Mouse (Mus musculus): ENCODE data around the gene Hid1. TPM values are rescaled to one million over a fixed set of nuclear protein-coding genes. Genes with fewer than 3 reads are reported as not detected.

Gene Hid1
- polyA plus RNA-seq, 1 experiment from 2014 or later = 16.1 TPM

GRCm38 (mm10) chr11:115319704-115320383, 47.7 kb downstream of the Hid1 start:
- no peaks in the 10 kb centered on the region for H3K9me3 ChIP-seq (ENCODE audit: control insufficient read depth, low read length)
- H3K27me3 ChIP-seq (ENCODE audit: control insufficient read depth, insufficient read depth, low read length) = peaks cover 98% of the 10 kb centered on the region
- no peaks in the 10 kb centered on the region for H3K36me3 ChIP-seq (ENCODE audit: control insufficient read depth, insufficient read depth, low read length)
- H3K4me1 ChIP-seq (ENCODE audit: control insufficient read depth, insufficient read depth, low read length) = peaks cover 5% of the 10 kb centered on the region; the same call in 1 of the 2 replicates
- WGBS = 6% methylated on average over 16 of the region's 18 CpGs
- no peak for DNase-seq (ENCODE audit: low spot score)
- H3K9ac ChIP-seq (ENCODE audit: low read length) = no peak overlapping the region
- no peak overlapping the region for H3K4me2 ChIP-seq (ENCODE audit: low read depth)
- ATAC-seq (ENCODE audit: insufficient read depth, low FRiP score, low TSS enrichment) = no peak
- H3K27ac ChIP-seq (ENCODE audit: low read depth, low read length) = no peak overlapping the region
- H3K4me3 ChIP-seq (ENCODE audit: low read depth, low read length) = no peak overlapping the region

- no peak overlapping the region for H3K27ac ChIP-seq (ENCODE audit: low read depth, low read length)
- H3K4me1 ChIP-seq (ENCODE audit: control insufficient read depth, insufficient read depth, low read length) = peaks cover 5% of the 10 kb centered on the region; the same call in 1 of the 2 replicates
- H3K9me3 ChIP-seq (ENCODE audit: control insufficient read depth, low read length) = no peaks in the 10 kb centered on the region
- ATAC-seq (ENCODE audit: insufficient read depth, low FRiP score, low TSS enrichment) = no peak
- 6% methylated on average over 63 of the region's 63 CpGs for WGBS
- no peaks in the 10 kb centered on the region for H3K36me3 ChIP-seq (ENCODE audit: control insufficient read depth, insufficient read depth, low read length)
- H3K4me2 ChIP-seq (ENCODE audit: low read depth) = no peak overlapping the region
- H3K4me3 ChIP-seq (ENCODE audit: low read depth, low read length) = no peak overlapping the region
- no peak overlapping the region; the same call in 1 of the 2 replicates for H3K9ac ChIP-seq (ENCODE audit: low read length)
- no peak for DNase-seq (ENCODE audit: low spot score)
- H3K27me3 ChIP-seq (ENCODE audit: control insufficient read depth, insufficient read depth, low read length) = peaks cover 92% of the 10 kb centered on the region
These were observed 49.1 kb downstream of the Hid1 start for GRCm38 (mm10) chr11:115318245-115319027.

GRCm38 (mm10) chr11:115317204-115317603, 50.4 kb downstream of the Hid1 start:
- 69% methylated on average over 7 of the region's 7 CpGs for WGBS
- no peak for ATAC-seq (ENCODE audit: insufficient read depth, low FRiP score, low TSS enrichment)
- H3K27ac ChIP-seq (ENCODE audit: low read depth, low read length) = no peak overlapping the region
- H3K9ac ChIP-seq (ENCODE audit: low read length) = no peak overlapping the region
- DNase-seq (ENCODE audit: low spot score) = no peak
- H3K36me3 ChIP-seq (ENCODE audit: control insufficient read depth, insufficient read depth, low read length) = no peaks in the 10 kb centered on the region
- peaks cover 5% of the 10 kb centered on the region; the same call in 1 of the 2 replicates for H3K4me1 ChIP-seq (ENCODE audit: control insufficient read depth, insufficient read depth, low read length)
- no peak overlapping the region for H3K4me2 ChIP-seq (ENCODE audit: low read depth)
- peaks cover 82% of the 10 kb centered on the region for H3K27me3 ChIP-seq (ENCODE audit: control insufficient read depth, insufficient read depth, low read length)
- no peaks in the 10 kb centered on the region for H3K9me3 ChIP-seq (ENCODE audit: control insufficient read depth, low read length)
- H3K4me3 ChIP-seq (ENCODE audit: low read depth, low read length) = no peak overlapping the region

- no peaks in the 10 kb centered on the region for H3K4me1 ChIP-seq (ENCODE audit: control insufficient read depth, insufficient read depth, low read length)
- no peaks in the 10 kb centered on the region for H3K36me3 ChIP-seq (ENCODE audit: control insufficient read depth, insufficient read depth, low read length)
- no peak overlapping the region for H3K9ac ChIP-seq (ENCODE audit: low read length)
- peaks cover 52% of the 10 kb centered on the region for H3K27me3 ChIP-seq (ENCODE audit: control insufficient read depth, insufficient read depth, low read length)
- H3K4me3 ChIP-seq (ENCODE audit: low read depth, low read length) = no peak overlapping the region
- H3K9me3 ChIP-seq (ENCODE audit: control insufficient read depth, low read length) = no peaks in the 10 kb centered on the region
- no peak overlapping the region for H3K27ac ChIP-seq (ENCODE audit: low read depth, low read length)
- 52% methylated on average over 2 of the region's 2 CpGs for WGBS
- ATAC-seq (ENCODE audit: insufficient read depth, low FRiP score, low TSS enrichment) (no peak), DNase-seq (ENCODE audit: low spot score) (no peak)
- H3K4me2 ChIP-seq (ENCODE audit: low read depth) = no peak overlapping the region
These were observed 53.3 kb downstream of the Hid1 start for GRCm38 (mm10) chr11:115314249-115314648.

GRCm38 (mm10) chr11:115308781-115309180, 58.8 kb downstream of the Hid1 start:
- Histone ChIP-seq H3K36me3 (ENCODE audit: control insufficient read depth, insufficient read depth, low read length) (no peaks in the 10 kb centered on the region), H3K9ac (ENCODE audit: low read length) (no peak overlapping the region), H3K27me3 (ENCODE audit: control insufficient read depth, insufficient read depth, low read length) (peaks cover 2% of the 10 kb centered on the region; the same call in 1 of the 2 replicates), H3K4me2 (ENCODE audit: low read depth) (no peak overlapping the region), H3K27ac (ENCODE audit: low read depth, low read length) (no peak overlapping the region), H3K9me3 (ENCODE audit: control insufficient read depth, low read length) (no peaks in the 10 kb centered on the region), H3K4me3 (ENCODE audit: low read depth, low read length) (no peak overlapping the region), H3K4me1 (ENCODE audit: control insufficient read depth, insufficient read depth, low read length) (no peaks in the 10 kb centered on the region)
- 72% methylated on average over 1 of the region's 1 CpGs for WGBS
- ATAC-seq (ENCODE audit: insufficient read depth, low FRiP score, low TSS enrichment) (no peak), DNase-seq (ENCODE audit: low spot score) (no peak)

GRCm38 (mm10) chr11:115306863-115307262, 60.7 kb downstream of the Hid1 start, which contains the start of gene Otop2:
Gene Otop2 (plus strand): TSS chr11:115307163.
- Histone ChIP-seq H3K4me2 (ENCODE audit: low read depth) (no peak within 1 kb of the TSS), H3K9ac (ENCODE audit: low read length) (no peak within 1 kb of the TSS), H3K9me3 (ENCODE audit: control insufficient read depth, low read length) (no peaks in the 10 kb centered on the region), H3K27ac (ENCODE audit: low read depth, low read length) (no peak within 1 kb of the TSS), H3K36me3 (ENCODE audit: control insufficient read depth, insufficient read depth, low read length) (no peaks in the 10 kb centered on the region), H3K4me1 (ENCODE audit: control insufficient read depth, insufficient read depth, low read length) (no peaks in the 10 kb centered on the region), H3K4me3 (ENCODE audit: low read depth, low read length) (no peak within 1 kb of the TSS), H3K27me3 (ENCODE audit: control insufficient read depth, insufficient read depth, low read length) (no peaks in the 10 kb centered on the region)
- no peak for DNase-seq (ENCODE audit: low spot score)
- WGBS = 14% methylated on average over 8 of the region's 8 CpGs
- ATAC-seq (ENCODE audit: insufficient read depth, low FRiP score, low TSS enrichment) = no peak

GRCm38 (mm10) chr11:115303167-115303566, 64.4 kb downstream of the Hid1 start:
- no peaks in the 10 kb centered on the region for H3K4me1 ChIP-seq (ENCODE audit: control insufficient read depth, insufficient read depth, low read length)
- no peaks in the 10 kb centered on the region for H3K36me3 ChIP-seq (ENCODE audit: control insufficient read depth, insufficient read depth, low read length)
- H3K4me2 ChIP-seq (ENCODE audit: low read depth) = no peak overlapping the region
- no peak for DNase-seq (ENCODE audit: low spot score)
- 81% methylated on average over 8 of the region's 8 CpGs for WGBS
- no peak for ATAC-seq (ENCODE audit: insufficient read depth, low FRiP score, low TSS enrichment)
- H3K27me3 ChIP-seq (ENCODE audit: control insufficient read depth, insufficient read depth, low read length) = no peaks in the 10 kb centered on the region; the same call in 1 of the 2 replicates
- H3K4me3 ChIP-seq (ENCODE audit: low read depth, low read length) = no peak overlapping the region
- H3K9ac ChIP-seq (ENCODE audit: low read length) = no peak overlapping the region
- H3K27ac ChIP-seq (ENCODE audit: low read depth, low read length) = no peak overlapping the region
- no peaks in the 10 kb centered on the region for H3K9me3 ChIP-seq (ENCODE audit: control insufficient read depth, low read length)

- H3K9ac ChIP-seq (ENCODE audit: low read length) = no peak overlapping the region
- H3K27me3 ChIP-seq (ENCODE audit: control insufficient read depth, insufficient read depth, low read length) = peaks cover 5% of the 10 kb centered on the region; the same call in 1 of the 2 replicates
- no peaks in the 10 kb centered on the region for H3K9me3 ChIP-seq (ENCODE audit: control insufficient read depth, low read length)
- no peaks in the 10 kb centered on the region for H3K36me3 ChIP-seq (ENCODE audit: control insufficient read depth, insufficient read depth, low read length)
- ATAC-seq (ENCODE audit: insufficient read depth, low FRiP score, low TSS enrichment) (no peak), DNase-seq (ENCODE audit: low spot score) (no peak)
- peaks cover 3% of the 10 kb centered on the region; the same call in 1 of the 2 replicates for H3K4me1 ChIP-seq (ENCODE audit: control insufficient read depth, insufficient read depth, low read length)
- no peak overlapping the region for H3K27ac ChIP-seq (ENCODE audit: low read depth, low read length)
- H3K4me2 ChIP-seq (ENCODE audit: low read depth) = no peak overlapping the region
- 85% methylated on average over 2 of the region's 2 CpGs for WGBS
- H3K4me3 ChIP-seq (ENCODE audit: low read depth, low read length) = no peak overlapping the region
These were observed 66.2 kb downstream of the Hid1 start for GRCm38 (mm10) chr11:115301351-115301750.

All from neural tube, embryonic 11.5 days (tissue).